Mouse (Mus musculus) heart, embryonic 15.5 days (tissue): Measurements from ENCODE around the gene Chrnb2. TPM values are rescaled to one million over a fixed set of nuclear protein-coding genes. Genes with fewer than 3 reads are reported as not detected.

Experiments used
- ATAC-seq: fragments of 200-750 bp; cut with Nextera tagmentation; replicated peaks from 2 replicates; pipeline ENCODE4 v1.8.0; 2017; ENCODE audit warnings: low read depth, moderate TSS enrichment; ENCODE audit not compliant: insufficient number of reproducible peaks, insufficient read depth, low FRiP score
- H3K27ac ChIP-seq: fragments of 300-500 bp; sonication (generic); 2 replicates; pipeline ENCODE4 v1.5.1; 2015; ENCODE audit warnings: mild to moderate bottlenecking, inconsistent platforms
- H3K27me3 ChIP-seq: fragments of 300-500 bp; sonication (generic); 2 replicates; pipeline ENCODE4 v1.6.1; 2015; ENCODE audit warnings: inconsistent platforms
- H3K36me3 ChIP-seq: fragments of 300-500 bp; sonication (generic); 2 replicates; pipeline ENCODE4 v1.6.1; 2015; ENCODE audit warnings: mild to moderate bottlenecking, inconsistent platforms
- H3K4me1 ChIP-seq: fragments of 300-500 bp; sonication (generic); replicated peaks from 2 replicates; pipeline ENCODE4 v1.6.1; 2015; ENCODE audit warnings: inconsistent platforms
- H3K4me2 ChIP-seq: fragments of 300-500 bp; sonication (generic); 2 replicates; pipeline ENCODE4 v1.6.1; 2015; ENCODE audit warnings: inconsistent platforms, mild to moderate bottlenecking, moderate library complexity
- H3K4me3 ChIP-seq: fragments of 300-500 bp; sonication (generic); 2 replicates; pipeline ENCODE4 v1.5.1; 2015; ENCODE audit warnings: mild to moderate bottlenecking, inconsistent platforms
- H3K9ac ChIP-seq: fragments of 300-500 bp; sonication (generic); 2 replicates; pipeline ENCODE4 v1.6.1; 2015; ENCODE audit warnings: mild to moderate bottlenecking, inconsistent platforms
- H3K9me3 ChIP-seq: fragments of 300-500 bp; sonication (generic); replicated peaks from 2 replicates; pipeline ENCODE4 v1.6.1; 2016; ENCODE audit warnings: inconsistent platforms
- WGBS: fragments of 180-500 bp; shearing (Covaris S2); methylation state at CpG from one replicate; pipeline ENCODE4 v1.1.7; 2015; ENCODE audit warnings: mixed read lengths; 5-methylcytosine and 5-hydroxymethylcytosine counted together
- polyA plus RNA-seq: library from polyadenylated mRNA; unstranded; fragments of >200 nt; fragmentation: Nextera tagmentation; extraction: Ambion mirVana; gene quantifications from 2 replicates; pipeline ENCODE4 v1.2.1, GENCODE M21; 2015

Chrnb2 gene
- polyA plus RNA-seq = 0.18 and 0.47 TPM in 2 replicates

GRCm38 (mm10) chr3:89764119-89764724 lies at the start of gene Chrnb2:
Gene Chrnb2 (minus strand): TSS chr3:89764632.
- Histone ChIP-seq H3K9me3 (no peaks in the 10 kb centered on the region), H3K9ac (no peak within 1 kb of the TSS), H3K27me3 (peaks cover 50% of the 10 kb centered on the region), H3K27ac (no peak within 1 kb of the TSS), H3K4me2 (peak within 1 kb of the TSS; percentile 39; the same call in 1 of the 2 replicates), H3K4me1 (peaks cover 3% of the 10 kb centered on the region; the same call in 1 of the 2 replicates), H3K36me3 (no peaks in the 10 kb centered on the region), H3K4me3 (0 out of 2 replicates have a peak within 1 kb of the TSS, but pooled peaks have one; percentile 10)
- ATAC-seq = peak; percentile 87
- WGBS = 1% methylated on average over 36 of the region's 36 CpGs

- Histone ChIP-seq H3K4me2 (no peak overlapping the region), H3K4me1 (no peaks in the 10 kb centered on the region), H3K9ac (no peak overlapping the region), H3K27ac (no peak overlapping the region), H3K27me3 (0 out of 2 replicates have a peak, but pooled peaks cover 3% of the 10 kb centered on the region), H3K9me3 (no peaks in the 10 kb centered on the region), H3K4me3 (no peak overlapping the region), H3K36me3 (no peaks in the 10 kb centered on the region)
- ATAC-seq = no peak
- WGBS = 80% methylated on average over 7 of the region's 7 CpGs
These were observed 49.6 kb upstream of the Chrnb2 start for GRCm38 (mm10) chr3:89814051-89814450.

- no peak overlapping the region for H3K4me3 ChIP-seq
- no peaks in the 10 kb centered on the region for H3K9me3 ChIP-seq
- no peaks in the 10 kb centered on the region for H3K4me1 ChIP-seq
- H3K36me3 ChIP-seq = no peaks in the 10 kb centered on the region
- H3K27ac ChIP-seq = no peak overlapping the region
- no peak overlapping the region for H3K9ac ChIP-seq
- ATAC-seq = no peak
- no peak overlapping the region for H3K4me2 ChIP-seq
- 0 out of 2 replicates have a peak, but pooled peaks cover 3% of the 10 kb centered on the region for H3K27me3 ChIP-seq
- 67% methylated on average over 3 of the region's 3 CpGs for WGBS
These were observed 47.7 kb upstream of the Chrnb2 start for GRCm38 (mm10) chr3:89812166-89812565.

GRCm38 (mm10) chr3:89810841-89811240 lies 46.4 kb upstream of the Chrnb2 start:
- no peak overlapping the region for H3K27ac ChIP-seq
- no peaks in the 10 kb centered on the region for H3K27me3 ChIP-seq
- H3K9me3 ChIP-seq = no peaks in the 10 kb centered on the region
- no peak overlapping the region for H3K4me2 ChIP-seq
- no peak overlapping the region for H3K4me3 ChIP-seq
- H3K4me1 ChIP-seq = no peaks in the 10 kb centered on the region
- H3K36me3 ChIP-seq = no peaks in the 10 kb centered on the region
- H3K9ac ChIP-seq = no peak overlapping the region
- no peak for ATAC-seq

- H3K27me3 ChIP-seq = no peaks in the 10 kb centered on the region
- H3K4me2 ChIP-seq = no peak overlapping the region
- no peaks in the 10 kb centered on the region for H3K9me3 ChIP-seq
- WGBS = 47% methylated on average over 9 of the region's 9 CpGs
- ATAC-seq = no peak; the same call in 1 of the 2 replicates
- H3K36me3 ChIP-seq = no peaks in the 10 kb centered on the region
- H3K4me1 ChIP-seq = no peaks in the 10 kb centered on the region
- H3K4me3 ChIP-seq = no peak overlapping the region
- no peak overlapping the region for H3K9ac ChIP-seq
- H3K27ac ChIP-seq = no peak overlapping the region
These were observed 44.2 kb upstream of the Chrnb2 start for GRCm38 (mm10) chr3:89808638-89809037.

GRCm38 (mm10) chr3:89807881-89808280 lies 43.4 kb upstream of the Chrnb2 start:
- 54% methylated on average over 5 of the region's 5 CpGs for WGBS
- H3K4me1 ChIP-seq = no peaks in the 10 kb centered on the region
- no peaks in the 10 kb centered on the region for H3K36me3 ChIP-seq
- H3K9ac ChIP-seq = no peak overlapping the region
- H3K4me3 ChIP-seq = no peak overlapping the region
- no peak for ATAC-seq
- no peaks in the 10 kb centered on the region for H3K27me3 ChIP-seq
- H3K27ac ChIP-seq = no peak overlapping the region
- no peaks in the 10 kb centered on the region for H3K9me3 ChIP-seq
- no peak overlapping the region for H3K4me2 ChIP-seq

GRCm38 (mm10) chr3:89807171-89807570 lies 42.7 kb upstream of the Chrnb2 start:
- ATAC-seq = no peak
- 89% methylated on average over 3 of the region's 3 CpGs for WGBS
- Histone ChIP-seq H3K9me3 (no peaks in the 10 kb centered on the region), H3K36me3 (no peaks in the 10 kb centered on the region), H3K27me3 (no peaks in the 10 kb centered on the region), H3K9ac (no peak overlapping the region), H3K4me2 (no peak overlapping the region), H3K4me1 (no peaks in the 10 kb centered on the region), H3K27ac (no peak overlapping the region), H3K4me3 (no peak overlapping the region)

- Histone ChIP-seq H3K36me3 (no peaks in the 10 kb centered on the region), H3K9me3 (no peaks in the 10 kb centered on the region), H3K27me3 (no peaks in the 10 kb centered on the region), H3K4me2 (no peak overlapping the region), H3K4me1 (no peaks in the 10 kb centered on the region), H3K9ac (no peak overlapping the region), H3K27ac (no peak overlapping the region), H3K4me3 (no peak overlapping the region)
- 92% methylated on average over 2 of the region's 2 CpGs for WGBS
- ATAC-seq = no peak
These were observed 42.3 kb upstream of the Chrnb2 start for GRCm38 (mm10) chr3:89806751-89807150.

GRCm38 (mm10) chr3:89805179-89805578 lies 40.7 kb upstream of the Chrnb2 start:
- Histone ChIP-seq H3K4me2 (no peak overlapping the region), H3K9me3 (no peaks in the 10 kb centered on the region), H3K4me3 (no peak overlapping the region), H3K27me3 (no peaks in the 10 kb centered on the region), H3K9ac (no peak overlapping the region), H3K27ac (no peak overlapping the region), H3K4me1 (no peaks in the 10 kb centered on the region), H3K36me3 (no peaks in the 10 kb centered on the region)
- WGBS = 53% methylated on average over 4 of the region's 4 CpGs
- ATAC-seq = no peak

GRCm38 (mm10) chr3:89802876-89803275 lies 38.4 kb upstream of the Chrnb2 start:
- H3K9ac ChIP-seq = no peak overlapping the region
- no peak overlapping the region for H3K4me3 ChIP-seq
- H3K4me1 ChIP-seq = peaks cover 4% of the 10 kb centered on the region
- no peaks in the 10 kb centered on the region for H3K9me3 ChIP-seq
- no peak for ATAC-seq
- no peak overlapping the region for H3K27ac ChIP-seq
- H3K36me3 ChIP-seq = no peaks in the 10 kb centered on the region
- no peak overlapping the region for H3K4me2 ChIP-seq
- 73% methylated on average over 15 of the region's 15 CpGs for WGBS
- H3K27me3 ChIP-seq = no peaks in the 10 kb centered on the region

- Histone ChIP-seq H3K9me3 (no peaks in the 10 kb centered on the region), H3K4me2 (no peak overlapping the region), H3K9ac (no peak overlapping the region), H3K27ac (peak overlapping the region; percentile 22; the same call in 1 of the 2 replicates), H3K4me1 (peaks cover 4% of the 10 kb centered on the region), H3K27me3 (no peaks in the 10 kb centered on the region), H3K4me3 (no peak overlapping the region), H3K36me3 (no peaks in the 10 kb centered on the region)
- ATAC-seq = no peak
- WGBS = 19% methylated on average over 3 of the region's 3 CpGs
These were observed 37.0 kb upstream of the Chrnb2 start for GRCm38 (mm10) chr3:89801507-89801847.

- WGBS = 66% methylated on average over 5 of the region's 5 CpGs
- H3K27me3 ChIP-seq = no peaks in the 10 kb centered on the region
These were observed 36.5 kb upstream of the Chrnb2 start for GRCm38 (mm10) chr3:89800774-89801506.

More at GRCm38 (mm10) chr3:89800774-89801506, 36.5 kb upstream of the Chrnb2 start:
- H3K36me3 ChIP-seq = no peaks in the 10 kb centered on the region
- H3K27ac ChIP-seq = no peak overlapping the region
- no peak overlapping the region for H3K4me3 ChIP-seq
- H3K4me1 ChIP-seq = peaks cover 4% of the 10 kb centered on the region
- no peak overlapping the region for H3K4me2 ChIP-seq
- no peak for ATAC-seq
- H3K9ac ChIP-seq = no peak overlapping the region
- H3K9me3 ChIP-seq = no peaks in the 10 kb centered on the region
